Mouse (Mus musculus) neural tube, embryonic 15.5 days (tissue): Measurements from ENCODE around the gene Asb1. TPM values are rescaled to one million over a fixed set of nuclear protein-coding genes. Genes with fewer than 3 reads are reported as not detected.

Experiments
- polyA plus RNA-seq: library from polyadenylated mRNA; unstranded; fragments of >200 nt; fragmentation: Nextera tagmentation; extraction: Ambion mirVana; gene quantifications from 2 replicates; pipeline ENCODE4 v1.2.1, GENCODE M21; 2015

The Asb1 gene
- polyA plus RNA-seq, 1 experiment from 2014 or later, result 13.4 TPM

Other genes with a start within 250 kb of the Asb1 start
- 16.3 and 16.6 TPM in 2 replicates for gene Scly, start 242.2 kb upstream of the Asb1 start, polyA plus RNA-seq
- 0.08 and 0.09 TPM in 2 replicates for gene Espnl, start 218.5 kb upstream of the Asb1 start, polyA plus RNA-seq
- gene Klhl30, start 189.5 kb upstream of the Asb1 start, polyA plus RNA-seq, result 0.24 and 0.26 TPM in 2 replicates
- 0.06 and 1.2 TPM in 2 replicates for gene Erfe, start 174.1 kb upstream of the Asb1 start, polyA plus RNA-seq
- 144 and 149 TPM in 2 replicates for gene Ilkap, start 141.7 kb upstream of the Asb1 start, polyA plus RNA-seq
- gene Hes6, start 126.5 kb upstream of the Asb1 start, polyA plus RNA-seq, result 114 and 172 TPM in 2 replicates
- gene Per2, start 81.2 kb upstream of the Asb1 start, polyA plus RNA-seq, result 4.9 and 5.3 TPM in 2 replicates
- 10.0 and 10.3 TPM in 2 replicates for gene Traf3ip1, start 45.9 kb upstream of the Asb1 start, polyA plus RNA-seq